Mouse (Mus musculus): Measurements from ENCODE around the gene Ric3.
"Not testable (repeated sequence)": the region's sequence is repeated elsewhere in the genome, so short reads cannot be mapped to it uniquely, and the experiment has no call there.

Ric3 gene

DNA sequence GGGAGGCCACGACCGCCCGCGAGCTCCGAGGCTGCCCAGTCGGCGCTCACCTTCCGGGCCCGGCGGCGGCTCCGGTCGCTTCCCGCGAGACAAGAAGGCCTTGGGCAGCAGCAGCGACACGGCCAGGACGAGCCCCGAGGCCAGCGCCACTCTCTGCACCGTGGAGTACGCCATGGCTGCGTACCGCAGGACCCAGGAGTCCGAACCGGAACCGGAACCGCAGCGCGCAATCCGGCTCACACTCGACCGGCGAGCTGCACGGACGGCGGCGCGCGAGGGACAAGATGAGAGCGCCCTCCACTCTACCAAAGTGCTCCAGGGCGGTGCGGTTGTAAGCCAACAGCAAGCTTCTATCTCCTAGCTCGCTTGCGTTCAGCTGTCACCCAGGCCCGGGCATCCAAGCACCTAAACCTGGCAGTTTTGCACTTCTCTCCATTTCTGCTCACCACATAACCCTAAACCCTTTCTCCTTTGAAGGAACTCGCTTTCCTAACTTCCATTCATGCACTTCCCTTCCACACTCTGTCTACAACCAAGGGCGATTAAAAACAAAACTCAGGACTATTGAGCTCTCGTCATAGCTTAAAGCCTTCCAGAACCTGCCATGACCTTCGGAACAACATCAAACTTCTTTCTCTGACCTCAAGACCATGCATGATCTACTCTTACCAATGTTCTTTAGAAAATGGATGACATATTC lies at the start of gene Ric3:
Gene Ric3, minus strand, starts transcription at position 219 of the 700 bp plus-strand sequence.
- in situ Hi-C loops (cut with MboI, MseI): no loop called here

DNA sequence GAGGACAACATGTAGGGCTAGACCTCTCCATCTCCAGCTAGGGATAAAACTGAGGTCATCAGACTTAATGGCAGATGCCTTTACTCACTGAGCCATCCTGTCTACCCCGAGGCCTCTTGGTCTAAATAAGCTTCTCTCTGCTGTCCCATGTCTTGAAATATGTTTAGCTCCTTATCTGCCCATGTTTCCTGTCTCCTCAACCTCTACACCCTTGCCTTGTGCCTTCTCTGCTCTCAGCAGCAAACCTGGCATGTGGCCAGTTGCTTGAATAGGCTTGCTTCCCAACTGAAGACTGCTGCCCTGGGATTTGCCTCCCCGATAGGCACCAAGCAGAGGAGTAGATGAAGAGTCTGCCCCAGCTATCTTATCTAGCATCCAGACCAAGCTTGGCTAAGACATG lies 48.4 kb upstream of the Ric3 start:
- in situ Hi-C loops (cut with MboI, MseI): no loop called here

DNA sequence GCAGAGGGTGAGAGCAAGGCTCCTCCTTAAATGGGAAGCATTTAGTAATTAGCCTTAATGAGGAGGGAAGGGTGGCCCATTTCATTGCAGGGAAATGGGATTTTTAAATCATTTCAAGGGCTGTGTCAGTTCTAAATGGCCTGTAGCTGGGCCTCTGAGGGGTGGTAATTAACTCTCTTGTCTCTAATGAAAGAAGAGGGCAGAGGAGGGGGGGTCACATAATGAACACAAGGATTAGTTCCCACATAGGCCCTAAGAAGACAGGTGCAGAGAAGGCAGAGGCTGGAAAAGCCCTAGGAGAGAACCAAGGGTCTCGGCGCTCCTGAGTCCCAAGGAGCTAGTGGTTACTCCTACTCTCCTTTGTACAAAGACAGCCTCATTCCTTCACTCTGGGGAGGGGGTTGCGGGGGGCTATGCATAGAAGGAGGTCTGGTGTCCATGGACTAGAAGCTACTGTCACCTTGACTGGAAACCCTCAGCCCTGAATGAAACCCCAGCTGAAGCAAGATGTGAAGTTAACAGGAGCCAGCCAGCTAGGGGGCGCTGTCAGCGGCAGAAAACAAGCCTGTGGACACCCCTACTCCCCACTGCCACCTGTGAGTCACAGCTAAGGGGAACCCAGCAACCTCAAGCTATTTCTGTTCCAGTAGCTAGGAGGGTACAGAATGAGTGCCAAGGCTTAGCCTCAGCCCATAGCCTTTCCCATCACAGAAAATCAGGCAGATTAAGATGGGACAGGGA lies 47.0 kb upstream of the Ric3 start:
- in situ Hi-C loops (cut with MboI, MseI): no loop called here

DNA sequence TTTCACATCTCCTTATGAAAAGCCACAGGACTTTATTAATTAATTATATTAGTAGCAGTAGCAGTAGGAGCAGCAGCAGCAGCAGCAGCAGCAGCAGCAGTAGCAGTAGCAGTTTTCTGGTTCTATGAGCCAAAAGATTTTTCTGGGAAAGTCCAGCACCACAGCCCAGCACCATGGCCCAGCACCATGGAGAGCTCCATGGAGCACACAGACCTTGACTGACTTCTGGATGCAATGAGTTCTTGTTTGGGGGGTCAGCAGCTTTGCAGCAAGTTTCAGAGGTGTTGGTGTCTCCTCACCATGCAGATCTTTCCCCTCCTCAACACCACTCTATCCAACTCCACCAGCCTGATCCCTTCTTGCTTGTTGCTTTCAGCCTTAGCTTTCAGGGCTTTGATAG lies 46.3 kb upstream of the Ric3 start:
- in situ Hi-C loops (cut with MboI, MseI): no loop called here

DNA sequence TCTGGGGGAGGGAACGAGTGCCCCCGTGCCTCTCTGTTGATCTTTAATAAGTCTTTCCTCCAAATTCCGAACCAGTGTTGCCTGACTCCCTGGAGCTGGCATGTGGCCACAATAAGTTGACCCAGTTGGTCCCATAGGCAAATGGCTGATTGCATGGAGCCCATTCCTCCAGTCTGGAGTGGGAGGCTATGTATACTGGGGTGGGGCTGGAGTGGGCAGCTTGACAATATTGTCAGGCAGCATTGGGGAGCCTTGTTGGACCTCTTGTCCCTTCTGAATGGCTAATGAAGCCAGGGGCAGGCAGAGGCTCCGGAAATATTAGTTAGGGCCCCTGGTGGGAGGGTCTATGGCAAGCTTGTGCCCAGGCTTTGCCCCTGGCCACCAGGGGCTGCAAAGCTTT lies 32.8 kb upstream of the Ric3 start:
- in situ Hi-C loops (cut with MboI, MseI): loop anchor here (10.0 kb wide), 1 partner anchor 451 kb away; the partner anchor contains the start of gene Olfr510

DNA sequence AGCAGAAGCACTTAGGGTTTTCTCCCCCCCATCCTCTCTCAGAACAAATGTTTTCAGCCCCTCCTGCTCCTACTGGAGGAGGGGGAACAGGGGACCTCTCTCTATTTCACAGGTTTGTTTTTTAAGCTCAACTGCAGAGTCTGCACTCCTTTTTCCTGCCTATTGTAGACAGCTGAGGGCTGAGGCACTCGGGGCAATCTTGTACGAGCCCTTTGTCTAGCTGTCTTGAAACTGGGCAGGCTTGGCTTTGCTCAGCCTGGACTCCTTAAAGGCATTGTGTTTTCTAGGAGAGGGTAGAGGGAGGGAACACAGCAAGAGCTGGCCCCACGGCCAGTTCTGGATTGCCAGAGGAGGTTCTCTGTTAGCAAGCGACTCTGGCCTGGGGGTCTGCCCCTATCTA lies 32.4 kb upstream of the Ric3 start:
- in situ Hi-C loops (cut with MboI, MseI): loop anchor here (10.0 kb wide), 1 partner anchor 451 kb away; the partner anchor contains the start of gene Olfr510

DNA sequence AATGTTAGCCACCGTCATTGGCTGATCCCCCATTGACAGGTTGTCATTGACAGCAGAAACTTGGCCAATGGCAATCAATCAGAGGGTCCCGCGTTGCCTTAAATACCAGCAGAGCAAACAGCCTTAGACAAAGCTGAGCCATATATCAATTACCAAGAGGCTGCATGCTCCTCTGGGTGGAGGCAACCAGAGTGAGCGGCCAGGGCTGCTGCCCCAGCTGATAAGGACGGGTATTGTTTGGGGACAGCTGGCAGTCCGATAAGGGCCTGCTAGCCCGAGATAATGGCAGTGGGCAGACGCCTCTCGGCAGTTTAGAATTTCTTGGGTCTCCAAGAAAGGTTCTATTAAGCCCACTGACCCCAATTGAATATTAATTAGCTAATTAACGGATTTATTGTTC lies 31.8 kb upstream of the Ric3 start:
- in situ Hi-C loops (cut with MboI, MseI): loop anchor here (10.0 kb wide), 1 partner anchor 450 kb away; the partner anchor contains the start of gene Olfr510

DNA sequence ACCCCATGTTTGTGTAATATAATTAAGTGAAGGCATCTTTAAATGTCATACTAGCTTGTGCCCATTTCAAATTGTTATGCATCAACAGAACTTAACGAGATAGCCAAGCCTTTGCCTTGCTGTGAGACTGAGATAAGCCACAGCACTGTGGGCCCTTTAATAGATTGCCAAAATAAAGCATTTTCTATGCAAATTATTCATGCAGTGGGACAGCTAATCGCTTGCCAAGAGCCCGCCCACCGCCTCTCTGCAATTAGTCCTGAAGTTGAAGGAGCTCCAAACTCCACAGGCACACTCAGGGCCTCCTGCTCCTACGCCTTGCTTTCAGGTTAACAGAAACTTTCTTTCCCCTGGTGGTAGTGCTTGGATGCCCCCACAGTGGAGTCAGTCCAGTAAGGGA lies 27.9 kb upstream of the Ric3 start:
- in situ Hi-C loops (cut with MboI, MseI): loop anchor here (10.0 kb wide), 1 partner anchor 446 kb away; the partner anchor contains the start of gene Olfr510

DNA sequence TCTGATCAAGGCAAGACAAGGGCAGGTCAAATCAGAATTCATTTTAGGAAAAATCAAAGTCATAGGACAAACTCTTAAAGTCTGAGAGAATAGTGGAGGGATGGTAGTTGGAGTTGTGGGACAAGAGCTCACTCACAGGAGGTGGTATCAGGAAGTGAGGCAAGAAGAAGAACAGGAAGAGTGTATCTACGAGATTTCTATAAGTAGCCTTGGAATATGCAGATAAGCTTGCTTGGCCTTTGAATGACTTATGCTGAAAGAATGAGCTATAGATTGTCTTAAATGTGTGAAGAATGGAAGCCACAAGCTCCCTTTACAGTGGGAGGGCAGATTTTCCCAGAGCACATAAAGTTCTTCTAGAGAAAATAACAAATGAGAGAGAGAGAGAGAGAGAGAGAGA lies 21.8 kb upstream of the Ric3 start:
- in situ Hi-C loops (cut with MboI, MseI): no loop called here

DNA sequence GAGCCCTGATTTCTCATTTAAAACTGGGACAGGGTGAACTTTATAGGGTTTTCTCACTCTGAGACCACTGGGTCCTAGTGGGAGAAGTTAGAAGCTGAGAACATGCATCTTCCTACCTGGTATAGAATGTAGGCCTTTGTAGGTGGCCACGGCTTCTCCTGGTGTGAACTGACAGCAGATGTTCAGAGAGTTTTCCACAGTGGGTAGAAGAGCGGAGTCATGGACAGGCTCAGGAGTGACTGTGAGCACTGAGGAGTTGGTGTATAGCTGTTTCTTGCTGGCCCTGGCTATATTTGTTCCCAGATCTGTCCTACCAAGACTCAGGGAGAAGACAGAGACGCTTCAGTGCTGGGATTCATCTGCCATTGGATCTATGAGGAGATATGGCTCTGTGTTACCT lies 18.0 kb upstream of the Ric3 start:
- in situ Hi-C loops (cut with MboI, MseI): no loop called here

DNA sequence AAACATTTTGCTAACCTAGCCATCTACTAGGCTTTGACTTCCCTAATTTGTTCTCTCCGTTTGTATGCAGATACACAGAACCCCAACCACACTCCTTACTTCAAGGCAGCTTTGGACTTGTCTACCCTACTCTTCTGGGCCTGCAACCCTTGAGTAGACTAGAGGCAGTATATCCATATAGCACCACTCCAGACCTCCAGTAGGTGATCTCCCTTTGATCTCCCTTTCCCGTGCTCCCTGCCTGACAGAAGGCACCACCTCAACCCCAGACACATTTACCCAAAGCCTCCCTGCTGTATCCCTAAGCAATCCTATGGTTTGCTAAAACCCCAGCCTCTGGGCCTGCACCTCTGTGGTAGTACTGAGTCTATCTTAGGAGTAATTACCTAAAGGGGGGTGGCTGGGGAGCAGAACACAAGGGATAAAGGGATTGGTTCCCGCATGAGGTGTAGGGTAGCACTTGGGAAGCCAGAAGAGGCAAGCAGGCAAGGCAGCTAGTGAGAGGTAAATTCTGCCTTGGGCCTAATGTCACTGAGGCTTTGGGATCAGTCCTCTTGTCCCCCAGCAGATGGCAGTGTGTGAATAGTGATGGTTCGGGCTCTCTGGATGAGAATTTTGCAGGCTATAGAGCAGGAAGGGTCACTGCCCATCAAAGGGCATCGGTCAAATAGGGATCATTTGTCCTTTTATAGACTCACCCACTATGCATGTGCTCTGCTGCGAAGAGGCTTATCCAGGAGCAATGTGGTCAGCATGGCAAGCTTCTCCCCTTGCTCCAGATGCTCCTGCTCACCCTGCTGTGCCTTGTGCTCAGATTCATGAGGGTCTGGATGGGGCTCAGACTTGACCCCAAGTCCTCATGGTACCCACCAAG lies 15.3 kb upstream of the Ric3 start:
- in situ Hi-C loops (cut with MboI, MseI): no loop called here

DNA sequence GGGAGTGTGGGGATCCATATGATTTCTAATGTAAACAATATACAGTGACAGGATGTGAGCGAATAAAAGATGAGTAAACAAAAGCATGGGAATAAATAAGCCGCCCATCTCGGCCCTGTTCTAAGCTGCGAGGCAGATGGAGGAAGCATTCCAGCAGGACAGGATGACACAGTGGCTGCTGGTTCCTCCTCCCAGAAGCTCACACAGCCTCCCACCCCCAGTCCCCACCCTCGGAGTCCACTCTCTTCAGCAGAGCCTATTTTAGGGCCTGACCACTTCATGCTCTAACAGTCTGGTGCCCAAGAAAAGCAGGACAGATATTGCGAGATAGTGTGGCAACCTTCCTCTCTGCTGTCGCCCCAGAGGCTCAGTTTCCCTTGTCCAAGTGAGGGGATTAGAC lies 14.1 kb upstream of the Ric3 start:
- in situ Hi-C loops (cut with MboI, MseI): no loop called here

DNA sequence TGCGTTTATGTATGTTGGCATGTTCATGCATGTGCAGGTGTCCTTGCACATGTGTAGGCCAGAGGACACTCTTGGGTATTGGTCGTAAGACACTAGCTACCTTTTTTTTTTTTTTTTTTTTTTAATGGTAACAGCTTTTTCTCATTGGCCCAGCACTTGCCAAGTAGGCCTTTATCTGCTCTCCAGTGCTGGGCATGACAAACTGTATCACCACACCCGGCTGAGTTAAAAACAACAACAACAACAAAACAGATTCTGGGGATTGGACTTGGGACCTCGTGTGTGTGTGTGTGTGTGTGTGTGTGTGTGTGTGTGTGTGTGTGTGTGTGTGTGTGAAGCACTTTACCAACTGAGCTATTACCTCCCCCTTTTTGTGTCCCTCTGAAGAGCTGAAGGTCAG lies 13.5 kb upstream of the Ric3 start:
- in situ Hi-C loops (cut with MboI, MseI): no loop called here

DNA sequence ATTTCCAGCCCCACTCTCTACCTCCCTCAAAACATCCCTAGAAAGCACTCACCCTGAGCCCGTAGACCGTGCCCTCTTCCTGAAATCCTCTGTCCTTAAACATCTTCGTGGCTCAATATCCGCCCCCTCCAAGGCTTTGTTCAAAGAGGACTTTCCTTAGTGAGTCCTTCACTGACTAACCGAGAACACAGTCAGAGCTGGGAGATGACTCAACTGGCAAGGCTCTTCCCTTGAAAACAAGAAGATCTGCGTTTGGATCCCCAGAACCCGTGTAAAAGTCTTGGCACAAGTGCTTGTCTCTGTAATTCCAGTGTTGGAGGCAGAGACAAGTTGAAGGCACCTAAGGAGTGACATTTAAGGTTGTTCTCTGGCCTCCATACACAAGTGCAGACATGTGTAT lies 11.2 kb upstream of the Ric3 start:
- in situ Hi-C loops (cut with MboI, MseI): no loop called here

DNA sequence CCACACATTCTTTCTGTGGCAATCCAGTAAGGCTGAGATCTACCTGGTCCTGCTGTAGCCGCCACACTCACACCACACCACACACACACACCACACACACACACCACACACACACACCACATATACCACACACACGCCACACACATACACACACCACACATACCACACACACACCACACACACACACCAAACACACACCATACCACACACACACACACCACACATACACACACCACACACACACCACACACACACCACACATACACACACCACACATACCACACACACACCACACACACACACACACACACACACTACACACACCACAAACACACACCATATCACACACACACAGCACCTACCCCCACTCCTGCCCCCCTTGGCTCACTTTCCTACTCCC lies 8.2 kb upstream of the Ric3 start:
- in situ Hi-C loops (cut with MboI, MseI): not testable (repeated sequence)

DNA sequence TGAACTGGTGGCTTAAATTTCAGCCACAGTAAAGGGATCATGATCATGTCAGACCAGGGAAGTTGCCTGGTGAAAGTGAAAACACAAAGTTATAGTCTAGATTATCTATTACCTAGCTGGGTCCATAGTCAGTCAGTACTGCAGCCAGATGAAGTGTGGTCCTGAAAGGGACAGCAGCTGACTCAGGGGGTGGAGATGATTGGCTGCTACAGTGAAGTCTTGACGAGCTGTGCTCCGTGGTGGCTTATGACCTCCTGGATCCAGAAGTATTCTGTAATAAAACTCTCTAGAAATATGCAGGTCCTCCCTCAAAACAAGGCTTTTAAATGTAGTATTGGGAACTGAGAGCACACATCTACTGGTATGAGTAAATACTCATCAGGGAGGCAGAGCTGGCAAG lies 3.8 kb upstream of the Ric3 start:
- in situ Hi-C loops (cut with MboI, MseI): no loop called here

DNA sequence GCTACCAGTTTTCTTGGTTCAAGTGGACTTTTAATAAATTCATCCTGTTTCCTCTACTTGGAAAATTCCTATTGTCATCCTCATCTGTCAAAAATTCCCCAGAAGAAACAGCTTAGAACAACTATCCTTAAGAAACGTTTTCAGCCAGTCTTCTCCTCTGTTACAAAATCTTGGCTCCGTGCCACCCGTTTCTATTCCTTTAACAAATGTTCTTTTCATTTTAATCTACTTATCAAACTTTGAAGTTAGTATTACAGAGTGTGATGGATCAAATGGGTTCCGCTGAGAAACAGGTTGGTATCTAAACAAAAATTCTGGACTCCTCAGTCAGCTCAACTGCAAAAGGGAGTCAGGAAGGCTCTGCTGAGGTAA lies 668 bp upstream of the Ric3 start:
- in situ Hi-C loops (cut with MboI, MseI): no loop called here

DNA sequence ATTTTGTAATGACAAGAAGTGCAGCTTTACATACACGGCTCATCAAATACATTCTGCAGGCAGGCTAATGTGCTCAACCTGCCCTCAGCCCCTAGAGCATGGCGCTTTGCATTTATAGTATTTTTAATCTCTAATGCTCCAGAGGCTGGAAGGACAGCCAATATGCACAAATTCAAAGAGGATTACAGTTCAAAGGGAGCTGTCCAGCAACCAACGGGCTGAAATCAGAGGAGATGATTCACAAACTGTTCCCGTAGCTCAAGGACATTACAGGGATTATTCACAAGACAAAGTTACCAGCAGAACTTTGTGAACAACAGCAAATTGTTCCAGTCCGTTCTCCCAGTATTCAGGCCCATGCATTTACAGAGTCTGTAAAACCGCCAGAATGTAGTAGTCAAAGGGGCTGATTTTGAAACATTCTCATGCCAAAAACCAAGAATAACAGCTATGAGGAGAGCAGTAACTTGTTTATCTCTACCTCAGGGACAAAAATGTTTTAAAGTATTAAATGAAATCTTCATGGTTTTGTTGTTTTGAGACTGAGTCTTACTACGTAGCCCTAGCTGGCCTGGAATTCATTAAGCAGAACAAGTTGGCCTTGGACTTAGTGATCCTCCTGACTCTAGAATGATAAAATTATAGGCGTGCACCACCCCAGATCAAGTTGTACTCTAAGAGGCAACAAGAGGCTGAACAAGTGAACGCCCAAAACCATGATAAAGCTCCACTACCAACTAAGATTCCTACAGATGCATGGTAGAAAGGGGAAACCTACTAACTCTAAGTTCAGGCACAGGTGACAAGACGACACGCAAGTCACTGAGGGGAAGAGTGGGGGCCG lies 640 bp downstream of the Ric3 start:
- in situ Hi-C loops (cut with MboI, MseI): no loop called here

DNA sequence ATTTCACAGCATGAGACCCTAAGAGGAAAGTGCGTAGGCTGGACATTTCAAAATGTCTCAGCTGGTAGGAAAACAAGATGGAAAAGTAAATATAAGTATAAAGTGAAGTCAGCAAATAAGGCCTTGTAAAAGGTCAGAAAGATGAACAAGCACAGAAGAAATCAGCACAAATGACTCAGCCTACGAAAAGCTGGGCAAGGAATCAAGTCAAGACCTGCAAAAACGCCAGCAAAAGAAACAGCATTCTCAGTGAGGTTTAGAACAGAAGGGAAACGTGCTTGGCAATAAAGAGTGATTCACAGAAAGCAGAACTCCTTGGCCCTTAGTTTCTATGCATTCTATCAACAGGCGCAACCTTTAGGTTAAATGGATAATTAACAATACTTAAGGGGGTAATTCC lies 10.8 kb downstream of the Ric3 start:
- in situ Hi-C loops (cut with MboI, MseI): no loop called here

DNA sequence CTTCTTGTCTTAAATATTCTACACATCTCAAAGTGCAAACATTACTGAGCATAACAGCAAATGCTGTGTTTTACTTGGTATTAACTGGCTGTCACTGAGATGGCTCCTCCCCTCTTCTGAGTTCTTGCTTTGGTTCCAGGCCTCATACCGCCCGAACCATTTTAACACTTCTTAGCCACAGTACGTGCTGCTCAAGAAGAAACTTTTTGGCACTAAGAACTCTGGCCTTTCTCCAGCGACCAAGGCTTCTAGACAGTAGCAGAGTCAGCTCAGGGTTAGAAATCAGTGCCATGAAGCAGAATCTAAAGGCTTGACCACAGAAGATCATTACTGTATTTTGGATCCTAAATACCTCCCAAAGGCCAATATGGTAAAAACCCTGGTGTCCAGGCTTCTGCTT lies 13.5 kb downstream of the Ric3 start:
- in situ Hi-C loops (cut with MboI, MseI): no loop called here

DNA sequence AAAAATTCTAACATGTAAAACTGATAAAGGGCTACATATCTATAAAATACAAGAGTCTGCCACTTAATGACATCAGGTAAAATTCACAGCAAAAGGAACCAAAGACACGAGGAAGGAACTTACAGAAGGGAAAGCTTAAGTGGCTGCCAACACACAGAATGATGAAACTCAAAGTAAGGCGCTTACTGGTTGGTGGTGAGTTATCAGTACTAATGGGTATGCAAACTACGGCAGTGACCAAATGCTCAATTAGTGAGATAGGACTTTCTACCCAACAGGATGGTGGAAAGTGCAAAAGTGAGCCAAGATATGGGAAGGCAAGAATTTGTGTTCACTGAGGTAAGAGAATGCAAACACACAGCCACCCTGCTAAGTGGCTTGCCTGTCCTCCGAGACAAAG lies 23.6 kb downstream of the Ric3 start:
- in situ Hi-C loops (cut with MboI, MseI): no loop called here
